Mouse (Mus musculus): ENCODE results near the gene Fmo9. TPM values are rescaled to one million over a fixed set of nuclear protein-coding genes. Genes with fewer than 3 reads are reported as not detected.

The Fmo9 gene
- not detected in 2 replicates for polyA plus RNA-seq (2015; fragmentation: Nextera tagmentation; extraction: Ambion mirVana)

DNA sequence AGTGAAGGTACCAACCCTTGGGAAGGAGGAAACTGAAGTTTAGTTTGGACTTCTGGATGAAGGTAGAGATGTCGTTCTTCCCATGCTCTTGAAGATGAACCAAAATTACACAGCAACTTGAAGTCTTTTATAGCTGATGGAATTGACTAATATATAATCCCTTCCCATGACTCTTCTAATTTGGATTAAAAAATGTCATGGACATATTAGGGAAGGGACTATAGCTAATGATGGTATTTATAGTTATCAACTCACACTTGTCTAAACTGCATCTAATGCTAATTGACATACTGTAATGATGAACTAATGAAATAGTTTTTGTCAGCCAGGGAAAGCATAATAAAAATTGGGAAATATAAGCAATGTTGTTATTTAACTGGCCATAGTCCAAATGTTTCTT is at the start of gene Fmo9:
Gene Fmo9, minus strand, starts transcription at position 101 of the 400 bp plus-strand sequence.

DNA sequence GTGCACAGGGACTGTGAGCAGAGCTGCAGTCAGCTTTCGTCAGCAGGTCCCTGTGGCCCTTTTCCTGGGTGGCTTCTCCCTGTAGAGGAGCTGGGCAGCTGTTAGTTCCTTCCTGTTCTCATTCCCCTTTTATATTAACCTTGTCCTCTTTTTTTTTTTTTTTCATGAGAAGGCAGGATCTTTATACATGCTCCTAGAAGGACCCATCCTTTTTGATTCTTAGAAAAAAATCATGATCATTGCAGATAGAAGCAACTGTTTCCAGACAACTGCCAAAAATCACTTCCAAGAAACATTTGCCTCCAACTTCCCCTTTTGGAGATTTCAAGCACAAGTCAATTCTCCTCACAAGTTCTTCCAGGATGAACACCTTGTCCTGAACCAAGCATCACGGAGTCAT is 34.1 kb downstream of the Fmo9 start, which contains the start of gene Gm4847:
Gene Gm4847, minus strand, starts transcription at position 101 of the 400 bp plus-strand sequence.

Other genes starting within 250 kb of the Fmo9 start
- gene Gm4846, start 184.3 kb downstream of the Fmo9 start, polyA plus RNA-seq (2015; fragmentation: Nextera tagmentation; extraction: Ambion mirVana): not detected in 2 replicates
- gene Gm4847, start 34.2 kb downstream of the Fmo9 start, polyA plus RNA-seq (2015; fragmentation: Nextera tagmentation; extraction: Ambion mirVana): not detected in 2 replicates

Data from spleen, postnatal 0 days (tissue).